Mouse (Mus musculus) spleen, adult 18-20 months (tissue): ENCODE measurements at regions not wholly inside any gene's neighbourhood (a gene's known extent, or its start where the extent isn't known, plus 50 kb on each side); places are given as distances from the start of the nearest gene placed in this dataset.
A peak's percentile ranks its signal among the peaks of the same experiment; 100 is the strongest.
"Not testable (repeated sequence)": the region's sequence is repeated elsewhere in the genome, so short reads cannot be mapped to it uniquely, and the experiment has no call there.

Source experiments
- DNase-seq, 2 experiments: peaks; one replicate each; pipeline ENCODE4 v3.0.0; 2022; ENCODE audit warnings: mixed read lengths in 2 of 2

- DNase-seq = not testable (repeated sequence)
Observed at GRCm38 (mm10) chr13:3035291-3035690, 502.6 kb upstream of the Gdi2 start.

DNA sequence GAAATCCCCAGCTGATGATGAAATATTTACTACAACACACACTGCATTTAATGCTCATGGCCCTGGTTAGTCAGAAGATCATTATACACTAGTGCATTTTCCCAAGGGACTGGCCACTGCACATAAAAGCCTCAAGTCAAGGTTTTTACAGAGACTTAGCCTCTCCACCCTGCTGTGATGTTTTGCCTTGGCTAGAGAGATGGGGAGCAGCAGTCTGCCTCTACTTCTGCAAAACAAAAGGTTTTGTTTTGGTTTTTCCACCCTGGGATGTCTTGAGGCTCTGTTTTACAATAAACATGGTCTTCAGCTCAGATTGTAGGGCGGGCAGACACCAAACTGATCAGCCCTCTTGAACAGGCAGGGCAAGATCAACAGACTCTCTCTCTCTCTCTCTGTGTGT, 500.9 kb upstream of the Gdi2 start:
- peak; percentile 3 to 5 for DNase-seq

DNA sequence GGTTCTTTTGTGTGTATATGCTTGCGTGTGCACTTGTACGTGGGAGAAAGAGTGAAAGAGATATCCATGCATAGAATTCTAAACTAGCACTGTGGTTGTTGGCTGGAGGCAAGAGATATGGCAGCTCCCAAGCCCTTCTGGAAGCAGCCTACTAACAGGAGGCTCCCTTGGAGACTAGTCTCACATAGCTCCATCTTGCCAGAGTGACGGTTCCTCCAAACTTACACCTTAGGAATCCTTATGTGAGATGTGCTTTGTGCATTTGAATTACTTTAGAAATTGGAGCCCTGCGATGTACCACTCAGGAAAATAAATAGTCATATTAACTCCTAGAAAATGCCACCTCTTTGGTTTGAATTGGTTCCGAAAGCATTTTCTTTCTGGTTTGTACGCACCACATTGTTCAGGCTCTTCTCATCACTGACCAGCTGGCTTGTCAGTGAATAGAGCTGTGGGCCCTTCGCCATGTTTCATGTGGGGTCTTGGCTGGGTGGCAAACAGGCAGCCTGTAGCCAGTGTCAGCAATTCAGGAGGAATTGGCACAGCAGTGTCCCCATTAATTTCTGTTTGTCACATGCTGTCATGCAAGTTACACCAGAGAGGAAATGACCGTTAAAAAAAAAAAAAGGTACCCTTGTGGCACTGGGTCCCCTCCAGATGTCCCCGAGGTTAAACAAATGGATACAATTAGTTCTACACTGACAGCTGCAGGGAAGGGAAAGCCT, 491.3 kb upstream of the Gdi2 start:
- not testable (repeated sequence) for DNase-seq

- not testable (repeated sequence) for DNase-seq
Observed at GRCm38 (mm10) chr13:3083480-3083879, 454.4 kb upstream of the Gdi2 start.

GRCm38 (mm10) chr13:3089971-3090370, 447.9 kb upstream of the Gdi2 start:
- not testable (repeated sequence) for DNase-seq

- not testable (repeated sequence) for DNase-seq
Observed at GRCm38 (mm10) chr13:3106543-3106942, 431.3 kb upstream of the Gdi2 start.

- DNase-seq = not testable (repeated sequence)
Observed at GRCm38 (mm10) chr13:3128150-3128549, 409.7 kb upstream of the Gdi2 start.

DNA sequence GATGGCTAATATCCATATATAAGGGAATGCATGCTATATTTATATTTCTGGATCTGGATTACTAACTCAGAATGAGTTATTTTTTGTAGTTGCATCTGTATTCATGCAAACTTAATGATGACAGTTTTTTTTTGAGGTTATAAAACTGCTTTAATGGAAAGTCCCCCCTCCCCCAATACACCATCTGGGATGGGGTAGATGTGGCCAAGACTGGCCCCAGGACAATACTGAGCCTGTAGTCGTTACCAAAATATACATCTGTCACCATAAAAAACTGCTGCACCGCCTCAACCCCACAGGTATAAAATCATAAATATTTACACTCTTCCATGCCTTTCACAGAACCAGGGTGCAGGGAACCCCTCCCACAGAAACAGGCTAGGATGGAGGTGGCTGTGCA, 400.6 kb upstream of the Gdi2 start:
- not testable (repeated sequence) for DNase-seq

DNA sequence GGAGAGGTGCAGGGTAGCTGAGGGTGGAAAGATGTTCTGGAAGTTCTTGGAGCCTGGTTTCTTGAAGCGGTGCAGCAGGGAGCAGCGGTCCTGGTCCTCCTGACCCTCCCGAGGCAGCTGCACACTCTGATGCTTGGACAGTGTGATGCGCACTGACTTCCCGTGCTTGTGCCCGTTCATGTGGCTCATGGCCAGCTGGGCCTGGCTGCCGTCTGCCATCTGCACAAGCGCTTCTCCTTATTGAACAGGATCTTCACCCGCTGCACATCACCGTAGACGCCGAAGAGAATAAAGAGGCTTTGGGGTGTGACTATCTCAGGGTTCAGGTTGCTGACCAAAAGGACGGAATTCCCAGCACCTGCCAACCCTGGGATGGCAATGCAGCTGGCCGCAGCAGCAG, 399.2 kb upstream of the Gdi2 start:
- no peak for DNase-seq

GRCm38 (mm10) chr13:3145513-3145912, 392.4 kb upstream of the Gdi2 start:
- not testable (repeated sequence) for DNase-seq
